Mouse (Mus musculus) MEL (cell line): ENCODE results near the gene Snrpf. TPM values are rescaled to one million over a fixed set of nuclear protein-coding genes. Genes with fewer than 3 reads are reported as not detected.

Experiments used
- DNase-seq: peaks from one replicate; pipeline ENCODE4 v3.0.0; 2011; ENCODE audit warnings: low read depth, low spot score
- H3K27ac ChIP-seq: 2 replicates; pipeline ENCODE4 v1.5.1; 2012; ENCODE audit warnings: low read depth, mild to moderate bottlenecking, control low read depth, low read length, moderate library complexity; ENCODE audit not compliant: control insufficient read depth
- H3K27me3 ChIP-seq, 2 experiments: fragments of 150-350 bp in 1 of 2; sonication (generic) in 1 of 2; 2 replicates each; pipeline ENCODE4 v1.6.1; 2012; ENCODE audit warnings: low read length in 2 of 2, mild to moderate bottlenecking in 2 of 2, improper control_type of control experiment in 1 of 2, moderate library complexity in 1 of 2; ENCODE audit not compliant: insufficient read depth in 2 of 2, control insufficient read depth in 1 of 2
- H3K36me3 ChIP-seq, 2 experiments: 2 replicates each; pipeline ENCODE4 v1.6.1; 2012 to 2014; ENCODE audit warnings: low read length in 2 of 2, improper control_type of control experiment in 1 of 2, inconsistent platforms in 1 of 2, mild to moderate bottlenecking in 1 of 2; ENCODE audit not compliant: insufficient read depth in 2 of 2, control insufficient read depth in 1 of 2
- H3K4me1 ChIP-seq, 2 experiments: fragments of 150-350 bp in 1 of 2; sonication (generic) in 1 of 2; 2 replicates each; pipeline ENCODE4 v1.6.1; 2012; ENCODE audit warnings: low read length in 2 of 2, improper control_type of control experiment in 1 of 2, mild to moderate bottlenecking in 1 of 2; ENCODE audit not compliant: insufficient read depth in 2 of 2, control insufficient read depth in 1 of 2
- H3K4me3 ChIP-seq, 2 experiments: fragments of 150-350 bp in 1 of 2; sonication (generic) in 1 of 2; 2 replicates each; pipeline ENCODE4 v1.5.1; 2012; ENCODE audit warnings: low read depth in 2 of 2, low read length in 2 of 2, mild to moderate bottlenecking in 2 of 2, moderate library complexity in 2 of 2, control low read depth in 1 of 2, improper control_type of control experiment in 1 of 2; ENCODE audit not compliant: control insufficient read depth in 1 of 2, insufficient read depth in 1 of 2
- H3K79me2 ChIP-seq: 2 replicates; pipeline ENCODE4 v1.6.1; 2012; ENCODE audit warnings: mild to moderate bottlenecking, low read length, moderate library complexity; ENCODE audit not compliant: control insufficient read depth, poor library complexity, insufficient read depth
- H3K9ac ChIP-seq: 2 replicates; pipeline ENCODE4 v1.6.1; 2012; ENCODE audit warnings: low read depth, mild to moderate bottlenecking, control low read depth, low read length, moderate library complexity; ENCODE audit not compliant: control insufficient read depth, poor library complexity, severe bottlenecking
- H3K9me3 ChIP-seq: fragments of 150-350 bp; sonication (generic); replicated peaks from 2 replicates; pipeline ENCODE4 v1.6.1; 2012; ENCODE audit warnings: mild to moderate bottlenecking, low read length, improper control_type of control experiment, moderate library complexity; ENCODE audit not compliant: insufficient read depth
- BHLHE40 ChIP-seq: IDR thresholded peaks from 2 replicates; pipeline ENCODE4 v1.6.1; 2012; ENCODE audit warnings: low read depth, mild to moderate bottlenecking, inconsistent platforms, low read length, improper control_type of control experiment, borderline replicate concordance
- CTCF ChIP-seq, 3 experiments: IDR thresholded peaks in 2 of 3; conservative IDR thresholded peaks in 1 of 3; 2 replicates each; pipeline ENCODE4 v1.5.1; 2011 to 2012; ENCODE audit warnings: low read length in 3 of 3, low read depth in 2 of 3, mild to moderate bottlenecking in 2 of 3, improper control_type of control experiment in 1 of 3, inconsistent platforms in 1 of 3, mixed read lengths in 1 of 3, moderate library complexity in 1 of 3; ENCODE audit not compliant: control insufficient read depth in 1 of 3, insufficient read depth in 1 of 3, poor library complexity in 1 of 3, severe bottlenecking in 1 of 3
- ELF1 ChIP-seq: IDR thresholded peaks from 2 replicates; pipeline ENCODE4 v1.6.1; 2014; ENCODE audit warnings: low read depth, mild to moderate bottlenecking, inconsistent platforms, low read length, improper control_type of control experiment, moderate library complexity
- ETS1 ChIP-seq: IDR thresholded peaks from 2 replicates; pipeline ENCODE4 v1.6.1; 2012; ENCODE audit warnings: low read depth, mild to moderate bottlenecking, inconsistent platforms, low read length, improper control_type of control experiment, moderate library complexity
- GABPA ChIP-seq: IDR thresholded peaks from 2 replicates; pipeline ENCODE4 v1.6.1; 2012; ENCODE audit warnings: low read depth, mild to moderate bottlenecking, inconsistent platforms, low read length, improper control_type of control experiment, moderate library complexity
- HCFC1 ChIP-seq: IDR thresholded peaks from 2 replicates; pipeline ENCODE4 v1.6.1; 2012; ENCODE audit warnings: low read depth, mild to moderate bottlenecking, inconsistent platforms, low read length, improper control_type of control experiment, moderate library complexity
- KAT2A ChIP-seq: conservative IDR thresholded peaks from 2 replicates; pipeline ENCODE4 v1.6.1; 2012; ENCODE audit warnings: low read depth, low read length, improper control_type of control experiment, inconsistent platforms
- MYC ChIP-seq: IDR thresholded peaks from 2 replicates; pipeline ENCODE4 v1.6.1; 2011; ENCODE audit warnings: low read depth, mild to moderate bottlenecking, low read length, improper control_type of control experiment, moderate library complexity
- NRF1 ChIP-seq: IDR thresholded peaks from 2 replicates; pipeline ENCODE4 v1.6.1; 2014; ENCODE audit warnings: low read depth, mild to moderate bottlenecking, inconsistent platforms, low read length, improper control_type of control experiment, moderate library complexity; ENCODE audit not compliant: poor library complexity, insufficient read depth, severe bottlenecking
- RAD21 ChIP-seq: IDR thresholded peaks from 2 replicates; pipeline ENCODE4 v1.6.1; 2011; ENCODE audit warnings: mild to moderate bottlenecking, low read depth, low read length, improper control_type of control experiment
- SIN3A ChIP-seq: IDR thresholded peaks from 2 replicates; pipeline ENCODE4 v1.6.1; 2012; ENCODE audit warnings: low read length, improper control_type of control experiment, inconsistent platforms
- SMC3 ChIP-seq: IDR thresholded peaks from 2 replicates; pipeline ENCODE4 v1.6.1; 2011; ENCODE audit warnings: low read depth, low read length, improper control_type of control experiment
- TAL1 ChIP-seq: IDR thresholded peaks from 2 replicates; pipeline ENCODE4 v1.6.1; 2012; ENCODE audit warnings: mild to moderate bottlenecking, inconsistent platforms, low read length, moderate library complexity, mixed read lengths
- TBP ChIP-seq: IDR thresholded peaks from 2 replicates; pipeline ENCODE4 v1.8.0; 2011; ENCODE audit warnings: low read depth, low read length, improper control_type of control experiment
- UBTF ChIP-seq: IDR thresholded peaks from 2 replicates; pipeline ENCODE4 v1.6.1; 2012; ENCODE audit warnings: low read depth, mild to moderate bottlenecking, inconsistent platforms, low read length, improper control_type of control experiment, moderate library complexity, borderline replicate concordance; ENCODE audit not compliant: insufficient read depth
- USF1 ChIP-seq: IDR thresholded peaks from 2 replicates; pipeline ENCODE4 v1.6.1; 2014; ENCODE audit warnings: low read depth, mild to moderate bottlenecking, inconsistent platforms, low read length, improper control_type of control experiment, moderate library complexity
- USF2 ChIP-seq, 2 experiments: IDR thresholded peaks; 2 replicates each; pipeline ENCODE4 v1.6.1; 2011 to 2012; ENCODE audit warnings: improper control_type of control experiment in 2 of 2, low read length in 2 of 2, borderline replicate concordance in 1 of 2, inconsistent platforms in 1 of 2, low read depth in 1 of 2, mild to moderate bottlenecking in 1 of 2; ENCODE audit not compliant: insufficient read depth in 1 of 2
- ZC3H11A ChIP-seq: IDR thresholded peaks from 2 replicates; pipeline ENCODE4 v1.6.1; 2012; ENCODE audit warnings: low read depth, mild to moderate bottlenecking, inconsistent platforms, low read length, improper control_type of control experiment
- ZNF384 ChIP-seq: IDR thresholded peaks from 2 replicates; pipeline ENCODE4 v1.6.1; 2012; ENCODE audit warnings: low read depth, mild to moderate bottlenecking, inconsistent platforms, low read length, improper control_type of control experiment
- polyA plus RNA-seq, 2 experiments: library from polyadenylated mRNA; stranded (reverse) in 1 of 2; unstranded in 1 of 2; fragments of >175 nt in 1 of 2; fragments of >200 nt in 1 of 2; gene quantifications; 2 replicates each; pipeline versions ENCODE4 v1.2.1 to v1.2.4; 2012; ENCODE audit warnings: low replicate concordance in 2 of 2, low read depth in 1 of 2; ENCODE audit not compliant: insufficient read length in 2 of 2, insufficient read depth in 1 of 2, missing spikeins in 1 of 2
- total RNA-seq: library from RNA; depleted of rRNA; stranded (reverse); fragments of 300-350 nt; gene quantifications from 2 replicates; pipeline ENCODE4 v1.2.3, GENCODE M21; 2012

Gene Snrpf
- total and polyA plus RNA-seq, 3 experiments, result 91.5 to 150 TPM; not detected in 1

GRCm38 (mm10) chr10:93539775-93540430 is 49.6 kb downstream of the Snrpf start, which contains the start of gene Amdhd1:
Gene Amdhd1, minus strand, starts transcription at chr10:93540033.
- Histone ChIP-seq H3K4me1 (peaks cover 0 to 6% of the 10 kb centered on the region in 2 experiments; a peak in 3 of 4 replicates), H3K4me3 (peak within 1 kb of the TSS; percentile 71 to 86), H3K27ac (0 out of 2 replicates have a peak within 1 kb of the TSS, but pooled peaks have one; percentile 4), H3K9ac (peak within 1 kb of the TSS; percentile 43), H3K79me2 (no peaks in the 10 kb centered on the region), H3K9me3 (no peaks in the 10 kb centered on the region), H3K27me3 (peaks cover 10 to 17% of the 10 kb centered on the region in 2 experiments), H3K36me3 (peaks cover 0 to 4% of the 10 kb centered on the region in 2 experiments; a peak in 2 of 4 replicates)
- TF ChIP-seq SMC3 (peak; percentile 33), GABPA (no peak), SIN3A (peak; percentile 69), CTCF (IDR thresholded peaks at IDR 0.05 in 2 of 3, conservative IDR thresholded peaks at IDR 0.05 in 1 of 3; ENCODE audit: control insufficient read depth in 1 of 3, insufficient read depth in 1 of 3, low read depth in 2 of 3, low read length in 3 of 3, poor library complexity in 1 of 3, severe bottlenecking in 1 of 3) (peak; percentile 29 to 71 (median 67); a peak in 5 of 6 replicates), ELF1 (peak; percentile 5; the same call in 1 of the 2 replicates), BHLHE40 (peak; percentile 80; the same call in 1 of the 2 replicates), USF1 (0 out of 2 replicates have a peak, but pooled peaks have one; percentile 26), RAD21 (peak; percentile 26), UBTF (0 out of 2 replicates have a peak, but pooled peaks have one; percentile 67), ETS1 (no peak; the same call in 1 of the 2 replicates), USF2 (IDR thresholded peaks at IDR 0.05; ENCODE audit: borderline replicate concordance in 1 of 2, insufficient read depth in 1 of 2, low read depth in 1 of 2, low read length in 2 of 2) (no peak), NRF1 (peak; percentile 54)
- DNase-seq, result peak; percentile 88

- Histone ChIP-seq H3K27me3 (peaks cover 12 to 17% of the 10 kb centered on the region in 2 experiments), H3K4me1 (peaks cover 0 to 6% of the 10 kb centered on the region in 2 experiments; a peak in 3 of 4 replicates)
Observed at GRCm38 (mm10) chr10:93538818-93539217, 50.7 kb downstream of the Snrpf start.

More at GRCm38 (mm10) chr10:93538818-93539217, 50.7 kb downstream of the Snrpf start:
- no peak for TF ChIP-seq SIN3A
- no peak for TF ChIP-seq ZNF384
- no peak for TF ChIP-seq BHLHE40
- no peak for TF ChIP-seq TAL1
- TF ChIP-seq HCFC1, result no peak
- no peak for TF ChIP-seq ZC3H11A
- TF ChIP-seq TBP, result no peak
- no peak for TF ChIP-seq KAT2A
- no peak for TF ChIP-seq MYC
- H3K9ac ChIP-seq, result no peak overlapping the region
- no peak overlapping the region for H3K27ac ChIP-seq
- no peaks in the 10 kb centered on the region for H3K79me2 ChIP-seq
- H3K4me3 ChIP-seq, result no peak overlapping the region
- H3K36me3 ChIP-seq, result peaks cover 0 to 4% of the 10 kb centered on the region in 2 experiments; a peak in 2 of 4 replicates
- DNase-seq, result no peak
- H3K9me3 ChIP-seq, result no peaks in the 10 kb centered on the region
